Mouse (Mus musculus): ENCODE data around the gene M1ap.

The M1ap gene

DNA sequence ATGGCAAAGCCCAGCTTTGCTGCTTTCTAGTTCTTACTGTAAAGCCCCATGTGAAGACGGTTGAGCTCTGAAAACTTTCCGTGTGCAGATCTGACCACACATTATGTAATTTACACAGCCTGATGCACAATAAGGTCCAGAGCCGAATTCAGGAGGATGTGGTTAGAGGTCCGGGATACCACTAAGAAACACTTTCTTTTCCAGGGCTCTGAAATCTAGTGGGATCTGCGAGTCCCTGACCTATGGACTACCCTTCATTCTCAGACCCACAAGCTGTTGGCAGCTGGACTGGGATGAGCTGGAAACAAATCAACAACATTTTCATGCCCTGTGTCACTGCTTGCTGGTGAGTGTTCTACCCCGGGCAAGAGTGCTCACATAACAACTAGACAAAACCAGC, 59.4 kb downstream of the M1ap start:
- WGBS = 89% methylated on average over 6 of the region's 6 CpGs

DNA sequence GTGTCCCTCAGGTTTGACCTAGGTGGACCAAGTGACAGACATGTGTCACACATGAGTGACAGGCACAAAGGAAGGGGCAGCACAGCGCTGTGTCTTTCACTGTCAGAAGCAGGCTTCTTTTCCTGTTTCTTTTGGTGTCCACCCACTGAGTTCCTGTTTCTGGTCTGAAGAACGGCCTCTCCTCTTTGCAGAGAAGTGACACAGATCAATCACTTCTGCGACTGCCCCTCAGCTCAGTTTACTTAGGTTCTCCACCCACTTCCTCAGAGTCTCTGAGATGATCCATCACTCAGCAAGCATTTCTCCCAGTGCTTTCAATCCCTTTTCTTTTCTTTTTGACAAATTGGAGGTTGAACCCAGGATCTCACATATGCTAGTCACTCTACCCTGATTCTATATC, 62.0 kb downstream of the M1ap start:
- 77% methylated on average over 3 of the region's 3 CpGs for WGBS

DNA sequence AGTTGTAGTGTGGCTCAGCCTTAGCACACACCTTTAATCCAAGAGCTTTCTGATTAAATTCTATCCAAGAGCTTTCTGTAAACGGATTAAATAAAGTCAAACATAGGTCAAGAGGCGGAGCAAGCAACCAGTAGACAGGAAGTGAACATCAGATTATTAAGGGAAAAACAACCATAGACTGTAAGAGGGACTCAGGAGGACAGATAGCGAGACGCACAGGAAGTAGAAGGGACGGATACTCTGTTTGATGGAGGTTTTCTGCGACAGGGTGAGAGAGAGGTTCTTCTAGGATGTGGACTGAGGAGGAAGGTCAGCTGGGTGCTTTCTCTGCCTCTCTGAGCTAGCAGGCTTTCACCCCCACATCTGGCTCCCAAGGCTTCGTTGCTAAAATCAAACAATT, 63.3 kb downstream of the M1ap start:
- 74% methylated on average over 7 of the region's 7 CpGs for WGBS

DNA sequence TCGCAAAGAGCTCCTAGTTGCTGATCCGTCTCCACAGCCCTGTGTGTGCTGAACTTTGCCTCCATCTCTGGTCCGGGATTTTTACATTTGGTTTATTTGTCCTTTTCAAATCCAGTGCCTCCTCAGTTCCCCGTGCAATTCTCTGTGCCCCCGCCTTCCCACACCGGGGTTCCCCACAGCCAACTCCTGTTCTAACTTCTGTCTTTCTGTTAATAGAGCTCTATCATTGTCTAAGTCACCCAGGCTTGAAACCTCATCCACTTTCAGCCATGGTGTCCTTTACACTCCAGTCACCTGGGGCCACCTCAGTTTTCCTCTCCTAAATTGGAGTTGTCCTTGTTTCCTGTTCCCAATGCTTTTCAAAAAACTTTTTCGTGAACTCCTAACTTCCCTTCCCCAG, 64.6 kb downstream of the M1ap start:
- WGBS = 89% methylated on average over 7 of the region's 7 CpGs

DNA sequence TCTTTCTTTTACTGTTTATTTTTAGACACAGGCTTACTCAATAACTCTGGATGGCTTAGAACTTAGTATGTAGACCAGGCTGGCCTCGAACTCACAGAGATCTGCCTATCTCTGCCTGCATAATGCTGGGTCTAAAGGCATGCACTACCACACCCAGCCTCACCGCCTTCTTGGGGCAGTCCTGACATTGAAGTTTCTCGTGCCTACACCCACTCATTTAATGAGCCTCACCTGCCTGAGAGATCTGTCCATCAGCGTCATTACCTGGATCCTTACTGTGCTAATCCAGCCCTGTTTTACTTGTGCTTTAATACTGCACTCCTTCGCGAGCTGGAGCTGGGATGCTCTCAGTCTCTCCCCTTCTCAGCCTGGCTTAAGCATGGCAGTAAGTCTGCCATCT, 65.1 kb downstream of the M1ap start:
- 85% methylated on average over 6 of the region's 6 CpGs for WGBS

DNA sequence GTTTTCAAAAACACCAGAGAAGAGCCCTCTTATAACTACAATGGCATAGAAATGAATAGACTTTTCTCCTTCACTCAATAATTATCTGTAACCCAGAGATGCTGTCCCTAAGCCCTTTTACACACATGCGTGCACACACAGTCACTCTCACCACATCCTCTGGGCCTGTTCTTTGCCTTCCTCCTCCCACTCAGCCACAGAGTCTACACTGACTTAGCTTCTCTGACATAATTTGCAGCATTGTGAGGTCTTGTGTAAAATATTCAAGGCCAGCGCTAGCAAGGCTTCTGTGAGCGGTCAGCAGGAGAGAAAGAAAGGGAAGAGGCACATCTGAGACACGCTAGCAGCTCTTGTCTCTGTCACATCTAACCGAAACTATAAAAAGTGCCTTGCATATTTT, 66.7 kb downstream of the M1ap start:
- WGBS = 68% methylated on average over 5 of the region's 5 CpGs

DNA sequence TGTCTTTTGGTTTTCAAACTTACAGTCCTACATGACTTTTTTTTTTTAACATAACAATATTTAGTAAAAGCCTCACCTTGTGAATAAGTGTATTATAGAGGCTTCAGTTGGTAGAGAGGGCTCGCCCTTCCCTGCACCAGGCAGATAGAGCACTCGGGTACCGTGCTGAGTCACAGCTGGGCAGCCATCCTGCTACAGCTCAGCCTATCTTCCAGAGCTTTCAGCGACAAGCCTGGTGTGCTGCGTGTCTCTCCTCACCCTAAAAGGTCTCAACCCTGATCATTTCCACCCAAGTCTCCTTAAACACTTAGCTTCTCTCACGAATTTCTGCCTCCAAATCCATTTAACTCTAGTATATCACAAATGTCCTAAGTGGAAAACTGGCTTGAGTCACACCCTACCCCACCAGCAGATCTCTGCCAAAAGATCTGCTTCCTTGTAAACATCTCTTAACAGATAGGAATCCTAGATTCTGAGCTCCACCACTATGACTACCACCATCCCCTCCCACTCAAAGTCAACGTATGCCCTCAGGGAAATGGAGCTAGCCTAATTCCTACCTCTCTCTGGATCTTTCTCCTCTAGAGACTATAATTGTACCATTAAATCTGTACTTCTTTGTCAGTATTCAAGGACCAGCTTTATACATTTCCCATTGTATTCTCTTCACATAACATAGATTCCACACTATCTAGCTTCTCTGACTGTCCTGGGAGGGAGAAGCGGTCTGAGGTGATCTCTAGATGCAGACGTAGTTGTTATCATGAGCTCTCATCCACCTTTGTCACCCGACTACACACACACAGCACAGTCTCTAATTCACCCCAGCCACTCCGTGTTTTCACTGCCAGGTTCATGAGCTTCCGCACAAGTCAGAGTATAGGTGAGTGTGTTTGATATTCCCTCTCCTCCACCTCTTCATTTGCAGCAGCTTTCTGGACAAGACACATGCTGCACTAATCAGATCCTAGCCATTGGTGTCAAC, 68.1 kb downstream of the M1ap start:
- 78% methylated on average over 12 of the region's 12 CpGs for WGBS

DNA sequence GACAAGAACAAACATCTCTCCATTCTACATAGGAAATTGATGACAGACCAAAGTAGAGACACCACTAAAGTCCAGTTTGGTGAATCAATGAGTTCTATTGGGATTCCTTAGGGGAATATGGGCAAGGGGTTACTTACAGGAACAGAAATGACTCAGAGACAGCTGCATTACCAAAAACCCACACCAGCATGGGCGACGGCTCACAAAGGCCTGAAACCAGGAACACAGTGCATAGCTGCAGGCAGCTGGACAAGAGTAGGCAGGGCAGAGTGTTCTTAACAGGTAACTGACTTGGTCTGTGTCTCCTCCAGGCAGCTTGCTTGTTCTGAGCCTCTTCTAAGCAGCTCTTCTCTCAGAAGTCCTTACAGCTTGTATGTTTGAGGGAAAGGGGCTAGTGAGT, 69.0 kb downstream of the M1ap start:
- WGBS = 94% methylated on average over 2 of the region's 2 CpGs

DNA sequence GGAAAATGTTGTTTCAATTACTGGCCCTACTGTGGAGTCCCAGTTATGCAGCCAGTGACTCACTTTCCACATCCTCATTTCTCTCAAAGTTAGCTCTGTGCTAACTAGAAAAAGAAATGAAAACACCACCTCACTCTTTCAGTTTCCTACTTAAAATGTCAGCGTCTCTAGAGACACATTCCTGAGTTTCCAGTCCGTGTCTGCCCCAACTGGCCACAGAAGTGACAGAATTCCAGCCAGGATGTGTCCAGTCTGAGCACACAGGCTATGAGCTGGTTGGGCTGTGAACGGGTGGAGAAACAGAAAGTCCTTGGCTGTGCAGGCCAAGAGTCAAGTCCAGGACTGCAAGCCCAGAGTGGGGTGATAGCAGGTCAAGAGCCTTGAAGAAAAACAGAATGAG, 70.5 kb downstream of the M1ap start:
- 57% methylated on average over 3 of the region's 3 CpGs for WGBS

DNA sequence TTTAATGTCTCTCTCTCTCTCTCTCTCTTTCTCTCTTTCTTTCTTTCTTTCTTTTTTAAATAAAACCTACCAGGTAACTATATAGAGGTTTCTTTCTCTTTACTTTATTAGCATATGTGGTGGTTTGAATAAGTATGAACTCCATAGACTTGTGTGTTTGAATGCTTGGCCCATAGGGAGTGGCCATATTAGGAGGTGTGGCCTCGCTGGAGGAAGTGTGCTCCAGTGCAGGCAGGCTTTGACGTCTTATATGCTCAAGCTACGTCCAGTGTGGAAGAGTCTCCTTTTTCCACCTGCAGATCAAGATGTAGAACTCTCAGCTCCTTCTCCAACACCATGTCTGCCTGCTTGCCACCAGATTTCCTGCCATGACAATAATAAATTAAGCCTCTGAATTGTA, 72.3 kb downstream of the M1ap start:
- 87% methylated on average over 3 of the region's 3 CpGs for WGBS

DNA sequence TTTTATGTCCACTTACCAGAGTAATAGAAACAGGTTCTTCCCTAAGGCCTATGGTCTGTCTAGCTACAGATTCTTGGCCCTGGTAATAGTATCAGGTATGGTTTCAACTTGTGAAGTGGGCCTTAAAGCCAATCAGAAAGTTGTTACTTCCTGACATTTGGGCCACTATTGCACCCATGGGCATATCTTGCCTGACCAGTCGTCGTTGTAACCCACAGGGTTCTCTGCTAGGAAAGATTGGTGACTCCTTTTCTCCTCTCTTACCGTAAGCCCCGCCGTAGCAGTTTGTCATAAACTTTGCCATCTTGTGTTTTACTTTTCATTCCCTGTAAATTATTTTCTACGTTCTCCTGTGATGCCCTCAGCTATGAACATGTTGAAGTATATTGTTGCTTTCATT, 73.4 kb downstream of the M1ap start:
- 94% methylated on average over 6 of the region's 6 CpGs for WGBS

DNA sequence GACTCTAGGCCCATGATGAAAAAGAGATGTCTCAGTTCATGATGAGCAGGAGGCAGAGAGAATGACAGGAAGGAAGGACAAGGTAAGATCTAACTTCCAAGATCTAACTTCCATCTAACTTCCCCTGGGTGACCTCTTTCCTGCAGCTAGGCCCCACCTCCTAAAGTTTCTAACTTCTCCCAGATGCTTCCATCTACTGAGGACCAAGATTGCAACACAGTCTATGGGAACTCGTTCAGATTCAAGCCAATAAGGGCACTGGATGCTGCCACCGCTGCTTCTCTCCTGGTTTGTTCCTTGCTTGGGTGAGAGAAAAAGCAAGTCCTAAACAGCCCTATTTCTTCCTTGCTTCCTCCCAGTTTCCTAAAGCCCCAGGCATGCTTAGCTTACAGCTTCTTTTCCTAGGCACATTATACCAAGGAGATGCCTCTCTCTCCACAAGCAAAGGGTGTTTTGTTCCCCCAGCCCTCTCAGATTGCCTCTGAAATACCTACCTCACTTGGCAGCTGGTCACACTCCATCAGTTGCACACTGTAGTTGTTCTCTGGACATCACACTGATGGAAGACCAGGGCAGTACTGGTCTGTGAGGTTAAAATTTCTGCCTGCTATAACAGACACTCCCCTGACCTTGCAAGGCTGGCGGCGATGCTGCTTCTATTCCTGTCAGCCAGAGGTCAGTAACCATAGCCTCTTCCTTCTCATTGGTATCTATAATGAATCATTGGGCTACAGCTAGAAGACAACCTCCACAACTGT, 74.3 kb downstream of the M1ap start:
- 83% methylated on average over 4 of the region's 4 CpGs for WGBS

DNA sequence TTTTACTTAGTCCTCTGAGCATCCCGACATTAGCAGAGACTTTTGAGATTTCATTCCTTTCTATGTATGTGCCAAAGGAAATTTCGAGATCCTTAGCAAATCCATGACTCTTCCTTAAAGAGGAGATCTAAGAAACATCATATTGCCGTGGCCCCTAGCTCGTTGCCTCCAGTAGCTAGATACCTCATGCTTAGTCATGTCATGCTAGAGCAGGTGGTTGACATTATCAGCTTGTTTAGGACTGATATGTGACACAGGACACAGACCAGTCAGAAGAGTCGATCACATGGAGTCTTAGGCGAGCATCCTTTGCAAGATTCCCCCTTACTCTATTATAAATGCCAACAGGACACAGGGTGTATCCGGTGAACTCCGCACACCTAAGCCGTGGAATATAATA, 76.3 kb downstream of the M1ap start:
- 92% methylated on average over 9 of the region's 9 CpGs for WGBS

DNA sequence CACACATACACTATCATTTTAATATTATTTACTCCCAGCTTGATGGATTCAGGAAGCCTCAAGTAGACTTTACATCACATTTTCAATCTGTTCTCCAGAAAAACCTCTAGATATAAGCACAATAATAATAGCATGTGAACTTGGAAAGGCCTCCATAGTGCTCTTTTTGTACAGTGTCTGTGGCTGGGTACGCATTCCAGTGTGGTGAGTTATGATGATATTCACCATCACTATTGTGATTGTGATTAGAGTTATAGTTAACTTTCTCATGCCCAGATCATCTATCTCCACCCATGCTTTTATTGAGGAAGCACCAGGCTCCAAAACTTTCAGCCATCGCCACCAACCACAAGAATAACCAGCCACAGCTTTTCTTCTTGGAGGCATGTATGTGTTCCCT, 77.1 kb downstream of the M1ap start:
- 96% methylated on average over 2 of the region's 2 CpGs for WGBS

DNA sequence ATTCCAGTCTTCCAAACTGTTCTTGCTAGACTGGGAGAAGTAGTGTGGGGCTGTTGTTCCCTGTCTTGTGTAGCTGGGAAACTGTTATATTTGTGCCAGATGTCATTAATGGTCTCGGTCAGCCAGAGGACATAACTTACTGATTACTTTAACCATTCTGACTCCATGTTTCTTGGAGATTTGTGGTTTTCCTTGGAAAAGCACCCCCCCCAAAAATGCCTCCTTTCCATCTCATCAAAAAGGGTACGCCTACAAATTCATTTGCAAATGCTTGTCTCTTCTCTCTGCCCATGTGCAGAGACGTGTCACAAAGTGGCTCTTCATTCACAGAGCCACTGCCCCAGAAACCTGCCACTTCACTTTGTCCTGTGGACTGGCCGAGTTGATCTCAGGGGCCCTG, 77.7 kb downstream of the M1ap start:
- 75% methylated on average over 4 of the region's 4 CpGs for WGBS

DNA sequence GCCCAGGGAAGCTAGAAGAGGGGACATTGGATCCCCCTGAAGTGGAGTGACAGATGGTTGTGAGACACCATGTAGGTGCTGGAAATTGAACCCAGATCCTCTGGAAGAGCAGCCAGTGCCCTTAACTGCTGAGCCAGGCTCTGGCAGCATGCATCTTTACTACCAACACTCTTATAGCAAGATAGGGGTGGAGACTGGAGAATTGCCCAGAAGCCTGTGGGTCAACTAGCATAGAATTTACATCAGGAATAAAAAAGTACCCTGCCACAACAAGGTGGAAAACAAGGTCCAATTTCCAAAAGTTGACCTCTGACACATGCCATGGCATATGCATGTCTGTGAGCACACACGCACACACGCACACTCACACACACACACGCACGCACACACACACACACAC, 78.5 kb downstream of the M1ap start:
- WGBS = 94% methylated on average over 4 of the region's 4 CpGs

DNA sequence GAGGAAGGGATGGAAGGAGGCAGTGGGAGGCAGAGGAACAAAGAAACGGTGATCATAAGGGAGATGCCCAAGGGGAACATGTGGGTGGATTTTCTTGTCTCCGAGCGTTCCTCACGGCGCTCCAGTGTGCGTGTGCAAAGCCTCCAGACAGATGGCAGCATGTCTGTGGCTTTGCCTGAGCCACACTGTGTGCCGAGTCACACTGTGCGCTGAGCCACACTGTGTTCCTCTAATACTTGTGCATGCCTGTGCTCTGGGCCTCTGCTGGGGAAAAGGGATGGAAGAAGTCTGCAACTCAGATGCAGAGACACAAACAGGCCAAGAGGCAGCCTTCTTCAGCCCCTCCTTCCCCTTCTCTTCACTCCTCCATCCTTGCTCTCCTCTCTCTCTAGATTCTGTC, 80.6 kb downstream of the M1ap start:
- 55% methylated on average over 8 of the region's 8 CpGs for WGBS

DNA sequence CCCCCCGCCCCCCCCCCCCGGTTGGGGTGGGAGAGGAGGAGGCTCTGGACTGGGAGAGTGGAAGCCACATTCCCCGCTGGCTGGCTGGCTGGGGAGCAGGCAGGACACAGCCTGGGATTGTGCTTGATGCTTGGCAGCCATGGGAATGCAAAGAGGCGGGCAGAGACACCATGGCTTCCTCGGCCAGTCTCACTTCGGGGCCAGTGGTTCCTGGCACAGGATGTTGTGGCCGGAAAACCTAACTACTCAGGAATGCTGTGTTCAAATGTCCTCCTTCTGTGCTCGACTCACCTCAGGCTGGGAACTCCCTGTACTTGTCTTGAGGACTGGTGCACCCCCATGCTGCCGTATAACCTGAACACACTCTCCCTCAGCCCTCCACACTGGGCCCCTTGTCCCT, 81.0 kb downstream of the M1ap start:
- 69% methylated on average over 7 of the region's 9 CpGs for WGBS

DNA sequence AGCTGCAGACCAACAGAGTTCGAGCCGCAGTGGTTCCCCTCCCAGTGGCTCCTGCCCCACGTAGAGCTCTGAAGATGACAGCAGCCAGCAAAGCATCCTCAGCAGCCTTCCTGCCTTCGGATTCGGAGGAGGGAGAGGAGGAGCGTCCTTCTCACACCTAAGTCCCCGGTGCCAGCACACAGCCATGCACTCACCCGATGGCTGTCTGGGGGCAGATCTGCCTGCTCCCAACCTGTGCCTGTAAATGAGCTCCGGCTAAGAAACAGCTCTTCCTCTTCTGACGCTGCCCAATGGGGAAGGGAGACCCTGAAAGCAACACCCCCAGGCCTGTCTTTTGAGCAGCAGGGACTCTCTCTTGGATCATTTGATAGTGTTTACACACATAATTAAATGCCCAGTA, 83.1 kb downstream of the M1ap start:
- WGBS = 56% methylated on average over 10 of the region's 10 CpGs

DNA sequence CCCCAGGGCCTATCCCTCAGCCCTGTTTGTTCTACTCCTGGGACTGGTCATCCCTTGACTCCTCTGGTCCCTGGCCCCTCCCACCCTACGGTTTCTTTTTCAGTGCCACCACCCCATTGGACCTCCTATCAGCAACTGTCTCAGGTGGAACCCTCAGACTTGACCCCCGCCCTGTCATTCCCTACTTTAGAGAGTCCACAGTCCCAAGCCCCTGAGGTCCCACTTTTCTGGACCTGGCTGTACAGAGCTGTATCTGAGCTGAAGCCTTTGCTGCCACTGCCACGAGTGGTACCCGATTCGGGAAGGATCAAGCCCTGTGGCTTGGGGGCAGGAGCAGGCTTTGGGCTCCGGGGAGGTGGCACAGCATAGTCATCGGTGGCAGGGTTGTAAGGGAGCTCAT, 84.4 kb downstream of the M1ap start:
- WGBS = 78% methylated on average over 7 of the region's 7 CpGs

DNA sequence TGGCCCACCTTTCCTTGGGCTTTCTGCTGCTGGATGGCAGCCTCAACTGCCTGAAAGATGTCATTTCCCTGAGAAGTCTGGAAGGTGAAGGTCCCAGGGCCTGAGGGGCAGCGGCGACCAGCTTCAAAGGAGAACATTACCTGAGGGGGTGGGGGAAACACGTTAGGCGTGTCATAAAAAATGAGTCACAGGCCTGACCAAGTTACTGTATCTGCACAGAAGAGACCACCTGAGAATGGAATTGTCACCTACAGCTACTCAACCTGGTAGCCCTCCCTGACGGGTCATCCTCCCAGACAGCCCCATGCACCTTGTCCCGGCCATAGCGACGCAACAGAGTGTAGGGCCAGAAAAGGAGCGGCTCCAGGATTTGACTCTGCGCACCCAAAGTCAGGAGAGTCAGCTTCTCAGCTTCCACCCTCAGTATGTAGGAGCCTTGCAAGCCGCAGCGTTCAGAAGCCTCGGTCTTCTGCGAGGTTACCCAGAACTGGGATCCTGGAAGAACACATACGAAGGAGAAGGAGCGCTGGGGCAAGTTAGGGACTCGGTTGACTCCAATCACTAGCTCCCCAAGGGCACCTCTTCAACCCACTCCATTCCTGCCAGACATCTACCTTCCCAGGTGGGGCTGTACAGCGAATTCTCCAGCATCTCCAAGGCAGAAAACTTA, 85.4 kb downstream of the M1ap start:
- 46% methylated on average over 18 of the region's 18 CpGs for WGBS

DNA sequence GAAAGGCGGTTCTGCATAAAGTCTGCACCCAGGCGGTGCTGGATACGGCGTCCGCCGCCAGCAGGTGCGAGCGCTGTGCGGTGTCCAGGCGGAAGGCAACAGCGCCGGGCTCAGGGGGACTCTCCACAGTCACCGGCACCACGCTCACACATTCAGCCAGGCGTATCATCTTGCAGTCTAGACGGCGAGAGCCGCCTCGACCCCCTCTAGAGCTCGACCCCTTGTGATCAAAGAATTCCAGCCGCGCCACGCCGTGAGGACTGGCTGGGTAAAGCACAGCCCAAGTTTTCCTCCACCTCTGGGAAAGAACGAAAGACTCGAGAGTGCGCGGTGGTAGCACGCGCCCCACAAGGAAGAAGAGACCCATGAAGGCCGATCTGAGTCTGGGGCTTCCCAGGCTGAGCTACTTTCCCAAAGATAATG, 86.1 kb downstream of the M1ap start:
- WGBS = under 1% methylated on average over 31 of the region's 31 CpGs
